Mouse (Mus musculus) adrenal gland, postnatal 10 days (tissue): ENCODE measurements around the gene Csnk1d. TPM values are rescaled to one million over a fixed set of nuclear protein-coding genes. Genes with fewer than 3 reads are reported as not detected.

Source experiments
- DNase-seq: peaks from one replicate; pipeline ENCODE4 v3.0.0; 2021; ENCODE audit warnings: mixed read lengths
- total RNA-seq, 2 experiments: library from RNA; stranded (reverse); gene quantifications; 2 replicates each; pipeline ENCODE4 v1.2.3; 2021

Gene Csnk1d
- total RNA-seq, 2 experiments from 2014 or later, result 129 to 131 TPM

DNA sequence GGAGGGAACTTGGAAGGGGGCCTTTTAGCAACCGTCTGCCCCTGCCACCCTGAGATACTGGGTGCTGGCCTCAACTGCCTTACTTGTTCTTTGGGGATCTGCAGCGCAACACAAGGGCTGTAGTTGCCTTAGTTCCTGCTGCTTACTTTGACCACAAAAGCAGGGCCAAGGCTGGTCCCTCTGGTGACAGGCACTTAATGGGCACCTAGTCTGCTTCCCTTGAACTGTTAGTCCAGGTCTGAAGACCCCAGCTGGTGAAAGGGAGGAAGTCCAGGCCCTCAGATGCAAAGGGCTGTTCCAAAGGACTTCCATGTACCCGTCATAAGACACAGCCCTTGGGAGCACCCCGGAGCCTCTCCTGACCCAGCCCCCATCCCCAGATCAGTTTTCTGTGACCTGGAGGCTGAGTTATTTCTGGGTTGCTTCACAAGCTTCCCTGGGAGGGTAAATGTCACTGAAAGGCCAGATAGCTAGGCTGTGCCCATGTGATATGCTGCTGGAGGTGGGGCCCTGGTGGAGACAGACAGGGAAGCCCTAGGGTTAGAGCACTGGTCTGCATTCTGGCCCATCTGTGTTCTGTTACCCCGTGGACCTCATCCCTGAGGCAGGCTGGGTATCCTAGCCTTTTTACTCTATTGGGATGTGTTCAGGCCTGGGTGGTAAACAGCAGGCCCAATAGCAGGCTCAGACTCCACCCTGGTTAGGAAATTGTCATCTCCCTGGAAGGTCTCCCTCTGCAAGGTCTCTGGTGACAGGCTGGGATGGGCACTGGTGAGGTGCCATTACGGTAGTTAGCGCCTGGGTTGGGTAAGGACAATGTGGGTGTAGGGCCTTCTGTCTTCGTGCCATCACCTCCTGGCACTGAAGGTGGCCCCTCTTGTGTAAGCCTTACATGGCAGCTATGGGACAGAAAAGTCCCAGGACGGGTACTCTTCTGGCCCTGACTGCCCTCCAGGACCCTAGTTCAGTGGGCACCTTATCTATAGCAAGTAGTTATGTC, 39.1 kb downstream of the Csnk1d start:
- DNase-seq, result no peak

DNA sequence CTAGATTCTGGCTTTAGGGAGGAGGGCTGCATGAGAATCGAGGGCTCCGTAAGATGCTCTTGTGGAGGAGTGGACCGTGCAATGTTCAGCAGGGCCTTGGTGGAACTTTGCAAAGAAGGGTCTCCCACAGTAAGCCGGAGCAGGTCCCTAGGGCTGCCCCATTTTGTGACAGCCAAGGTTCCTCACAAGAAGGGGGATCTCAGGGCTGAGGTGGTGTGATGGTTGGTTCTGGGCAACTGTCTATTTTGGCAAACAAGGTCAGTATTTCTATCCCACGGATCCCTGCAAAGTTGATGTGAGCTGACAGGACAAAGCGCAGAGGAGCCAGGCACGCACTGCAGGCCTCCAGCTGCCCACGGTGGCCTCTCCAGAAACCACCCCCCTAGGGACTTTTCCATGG, 39.9 kb downstream of the Csnk1d start:
- DNase-seq, result no peak

DNA sequence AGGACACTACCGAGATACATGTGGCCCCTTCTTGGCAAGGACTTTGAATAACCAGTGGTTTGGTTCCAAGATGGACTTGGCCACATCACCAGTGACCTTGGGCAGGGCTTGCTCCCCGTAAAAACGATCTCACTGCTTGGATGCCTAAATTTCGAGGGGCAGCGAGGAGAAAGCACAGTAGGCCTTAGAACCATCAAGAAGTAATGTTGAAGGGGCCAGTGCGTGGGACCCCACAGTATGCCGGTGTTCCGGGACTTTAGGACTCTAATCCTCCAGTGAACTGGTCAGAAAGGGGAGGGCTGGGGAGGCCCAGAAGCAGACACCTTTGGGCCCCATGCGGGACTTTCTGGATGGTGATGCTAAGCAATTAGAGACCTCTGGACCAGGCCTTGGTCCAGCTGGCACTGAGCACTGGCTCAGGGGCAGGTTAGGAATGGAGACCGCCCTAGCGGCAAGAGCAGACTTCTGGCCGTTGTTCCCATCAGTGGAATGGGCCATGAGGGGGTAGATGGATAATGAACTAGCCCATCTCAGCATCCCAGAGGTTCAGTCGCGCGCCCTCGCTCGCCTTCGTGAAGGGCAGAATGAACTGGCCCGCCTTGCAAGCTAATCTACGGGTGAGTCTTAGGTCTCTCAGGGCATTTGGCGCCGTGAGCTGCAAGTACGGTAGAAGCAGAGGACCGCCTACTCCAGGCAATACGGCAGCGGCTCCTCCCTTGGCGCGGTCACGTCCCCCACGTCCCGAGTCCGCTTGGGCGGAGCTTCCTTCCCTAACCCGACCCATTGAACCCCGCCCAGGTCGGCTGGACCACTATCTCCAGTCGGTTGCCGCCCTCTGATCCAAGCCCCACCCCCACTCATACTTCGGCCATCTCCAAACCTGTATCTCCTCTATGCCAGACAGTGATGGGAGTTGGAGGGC, 40.6 kb downstream of the Csnk1d start:
- peak; percentile 88 for DNase-seq

DNA sequence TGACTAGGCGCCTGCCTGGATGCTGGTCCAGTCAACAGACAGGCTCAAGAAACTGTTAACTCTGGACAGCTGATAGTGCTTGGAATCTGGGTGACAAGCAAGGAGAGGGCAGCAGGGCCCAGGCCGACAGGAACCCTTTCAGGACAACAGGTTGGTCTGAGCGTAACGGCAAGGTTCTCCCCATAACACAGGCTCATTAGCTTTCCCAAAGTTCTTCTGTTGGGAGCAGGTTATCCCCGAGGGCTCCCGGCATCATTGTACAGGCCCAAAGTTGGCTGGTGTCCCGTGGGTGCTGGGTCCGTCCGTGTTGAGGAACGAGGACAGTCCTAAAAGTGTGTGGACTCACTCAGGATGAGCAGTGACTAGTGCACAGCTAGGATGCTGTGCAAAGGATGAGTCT, 41.3 kb downstream of the Csnk1d start:
- DNase-seq, result no peak

DNA sequence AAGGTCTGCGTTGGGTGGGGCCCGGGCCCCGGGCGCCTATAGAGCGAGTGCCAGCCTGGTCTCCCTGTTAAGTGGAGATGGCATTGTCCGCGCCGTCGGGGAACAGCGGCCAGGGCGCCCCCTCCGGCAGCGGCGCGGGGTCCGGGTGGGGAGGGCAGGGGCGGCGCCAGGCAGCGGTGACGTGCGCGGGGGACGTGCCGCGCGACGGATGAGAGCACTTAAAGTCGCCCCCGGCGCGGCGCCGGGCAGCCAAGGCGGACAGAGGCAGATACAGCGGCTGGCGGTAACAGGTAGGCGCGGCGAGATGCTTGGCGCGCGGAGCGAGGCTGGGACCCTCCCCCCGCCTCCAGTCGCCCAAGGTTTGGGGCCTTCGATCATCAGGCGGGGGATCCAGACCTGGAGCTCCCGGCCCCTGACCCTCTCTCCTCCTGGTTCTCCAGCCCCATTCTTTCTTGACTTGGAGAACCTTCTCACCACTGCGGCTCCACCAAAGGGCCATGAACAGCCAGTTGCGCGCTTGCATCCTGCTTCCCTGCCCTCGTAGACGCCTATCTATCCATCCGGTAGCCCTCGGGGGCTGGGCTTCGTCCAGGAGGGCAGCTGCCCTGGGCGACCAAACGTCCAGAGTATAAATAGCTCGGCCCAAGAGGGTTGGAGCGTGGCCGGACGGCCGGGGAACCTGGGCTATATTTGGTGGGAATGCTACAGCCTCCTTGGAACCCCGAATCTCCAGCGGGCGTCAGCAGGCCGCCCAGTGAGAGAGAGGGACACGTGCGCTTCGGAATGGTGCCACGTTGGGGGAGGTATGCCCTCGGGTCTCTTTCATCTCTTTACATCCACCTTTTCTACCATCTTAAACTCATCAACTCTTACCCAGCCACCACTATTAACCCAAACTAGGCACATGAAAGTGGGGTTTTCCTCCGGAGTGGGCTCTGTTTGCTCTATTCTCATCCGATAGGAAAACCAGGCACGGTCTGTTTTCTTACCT, 42.0 kb downstream of the Csnk1d start:
- peak; percentile 60 for DNase-seq

DNA sequence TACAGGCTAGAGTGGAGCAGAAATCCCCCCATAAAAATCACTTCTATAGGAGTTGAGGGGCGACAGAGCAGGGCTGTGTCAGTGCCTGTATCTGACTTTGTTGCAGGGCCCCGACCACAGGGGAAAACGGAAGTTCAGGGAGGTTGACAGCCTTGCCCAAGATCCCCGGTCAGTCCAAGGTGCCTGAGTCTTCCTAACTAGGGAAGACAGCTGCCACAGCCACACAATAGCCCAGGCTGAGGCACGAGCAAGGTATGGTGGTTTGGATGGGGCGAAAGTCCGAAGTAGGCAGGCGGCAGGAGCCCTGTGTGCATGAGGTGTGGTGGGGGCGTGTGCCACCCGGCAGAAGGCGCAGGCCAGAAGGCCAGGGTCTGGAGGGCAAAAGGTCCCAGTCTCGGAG, 42.8 kb downstream of the Csnk1d start, which contains the start of gene Slc16a3:
Slc16a3 (plus strand) TSS at position 153 of the 400 bp plus-strand sequence.
- DNase-seq, result no peak

DNA sequence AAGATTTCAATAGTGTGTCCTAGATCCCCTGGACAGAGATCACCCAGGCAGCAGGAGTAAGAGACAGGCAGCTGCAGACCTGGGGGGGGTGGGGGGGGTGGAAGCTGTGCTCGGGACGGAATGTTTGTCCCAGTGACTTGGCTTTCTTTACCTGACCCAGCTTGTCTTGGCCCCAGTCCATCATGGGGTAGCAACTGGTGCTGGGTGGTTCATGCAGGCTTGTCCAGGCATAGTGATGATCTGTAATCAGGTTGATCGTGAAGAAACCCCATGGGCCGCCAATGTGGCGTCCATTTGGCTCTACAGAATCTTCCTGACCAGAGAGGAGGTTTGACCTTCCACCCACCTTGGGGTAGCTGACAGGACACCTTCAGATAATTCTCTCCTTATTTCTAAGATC, 45.2 kb downstream of the Csnk1d start:
- DNase-seq, result no peak

DNA sequence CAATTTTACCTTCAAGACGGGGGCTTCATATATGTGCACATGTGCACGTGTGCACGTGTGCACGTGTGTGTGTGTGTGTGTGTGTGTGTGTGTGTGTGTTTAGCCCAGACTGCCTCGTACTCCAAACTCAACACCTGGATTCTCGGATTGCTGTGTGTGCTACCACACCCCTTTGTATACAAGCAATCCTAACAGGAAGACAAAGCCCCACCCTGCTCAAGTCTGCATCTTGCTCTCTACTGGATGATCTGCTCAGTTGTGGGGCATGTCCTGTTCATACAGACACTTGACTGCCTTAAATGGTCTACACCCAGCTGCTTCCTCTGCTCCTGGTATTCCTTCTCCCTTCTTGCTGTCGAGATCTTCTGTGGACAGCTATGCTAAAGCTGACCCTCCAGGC, 45.9 kb downstream of the Csnk1d start:
- no peak for DNase-seq

DNA sequence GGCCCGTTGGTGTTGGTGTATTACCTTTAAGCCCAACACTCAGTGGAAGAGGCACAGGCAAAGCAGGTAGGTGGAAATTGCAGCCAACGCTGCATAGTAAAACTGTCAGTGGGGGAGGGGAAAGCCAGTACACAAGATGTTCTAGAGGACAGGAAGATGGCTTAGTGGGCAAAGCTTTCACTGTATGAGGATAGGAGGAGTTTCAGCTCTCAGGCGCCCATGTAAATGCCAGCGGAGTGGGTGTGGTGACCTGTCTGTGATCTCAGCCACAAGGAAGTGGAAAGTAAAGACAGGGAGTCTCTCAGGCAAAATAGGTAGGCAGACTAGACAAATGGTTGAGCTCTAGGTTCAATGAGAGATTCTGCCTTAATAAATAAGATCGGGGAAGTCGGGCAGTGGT, 50.2 kb downstream of the Csnk1d start:
- no peak for DNase-seq

DNA sequence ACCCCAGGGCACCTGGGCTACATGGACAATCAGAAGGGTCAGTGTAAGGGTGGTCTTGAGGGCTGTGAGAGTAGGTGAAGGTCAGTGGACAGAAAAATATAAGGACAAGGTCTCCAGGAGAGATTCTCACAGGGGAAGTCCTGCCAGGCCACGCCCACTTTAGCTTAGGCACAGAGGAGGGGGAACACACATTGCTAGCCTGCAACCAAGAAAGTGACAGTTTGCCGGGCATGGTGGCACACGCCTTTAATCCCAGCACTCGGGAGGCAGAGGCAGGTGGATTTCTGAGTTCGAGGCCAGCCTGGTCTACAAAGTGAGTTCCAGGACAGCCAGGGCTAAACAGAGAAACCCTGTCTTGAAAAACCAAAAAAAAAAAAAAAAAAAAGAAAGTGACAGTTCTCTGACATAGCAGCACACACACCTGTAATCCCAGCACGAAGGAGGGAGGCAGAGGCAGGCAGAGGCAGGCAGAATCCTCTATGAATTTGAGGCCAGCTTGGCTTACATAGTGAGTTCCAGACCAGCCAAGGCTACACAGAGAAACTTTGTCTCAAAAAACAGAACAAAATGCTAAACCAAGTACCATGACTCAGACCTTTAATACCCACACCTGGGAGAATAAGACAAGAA, 51.3 kb downstream of the Csnk1d start:
- DNase-seq, result no peak

DNA sequence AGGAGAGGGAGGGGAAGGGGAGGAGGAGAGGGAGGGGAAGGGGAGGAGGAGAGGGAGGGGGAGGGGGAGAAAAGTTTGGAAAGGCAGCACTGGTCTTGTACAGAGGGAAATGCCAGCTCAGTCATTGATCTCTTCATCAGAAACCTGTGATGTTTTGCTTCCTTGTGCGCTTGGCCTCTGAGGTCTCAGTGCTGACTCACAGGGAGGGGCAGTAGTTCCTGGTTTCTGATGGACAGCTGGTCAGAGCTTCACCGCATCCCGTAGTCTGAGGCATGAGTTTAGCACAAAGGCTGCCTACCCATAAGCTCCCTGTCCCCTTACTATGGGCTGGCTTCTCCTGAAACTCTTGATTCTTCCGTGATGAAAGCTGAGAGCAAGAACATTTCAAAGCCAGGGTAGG, 52.3 kb downstream of the Csnk1d start:
- DNase-seq, result no peak

DNA sequence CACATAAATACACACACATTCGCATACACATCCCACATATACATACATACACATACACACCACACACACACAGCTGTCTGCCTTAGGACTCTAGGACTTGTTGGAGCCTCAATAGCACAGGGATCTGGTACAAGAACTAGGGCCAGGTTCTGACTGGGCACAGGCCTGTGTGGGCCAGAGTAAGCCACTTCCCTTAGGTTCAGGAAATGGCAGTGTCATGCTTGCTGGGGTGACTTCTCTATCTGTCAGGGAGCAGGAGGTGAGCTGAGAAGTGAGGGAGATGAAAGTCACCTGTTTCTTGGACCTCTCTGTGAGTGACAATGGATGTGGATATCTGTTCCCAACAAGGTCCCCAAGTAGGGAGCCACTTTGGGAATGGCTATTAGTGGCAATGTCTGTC, 53.2 kb downstream of the Csnk1d start:
- no peak for DNase-seq

DNA sequence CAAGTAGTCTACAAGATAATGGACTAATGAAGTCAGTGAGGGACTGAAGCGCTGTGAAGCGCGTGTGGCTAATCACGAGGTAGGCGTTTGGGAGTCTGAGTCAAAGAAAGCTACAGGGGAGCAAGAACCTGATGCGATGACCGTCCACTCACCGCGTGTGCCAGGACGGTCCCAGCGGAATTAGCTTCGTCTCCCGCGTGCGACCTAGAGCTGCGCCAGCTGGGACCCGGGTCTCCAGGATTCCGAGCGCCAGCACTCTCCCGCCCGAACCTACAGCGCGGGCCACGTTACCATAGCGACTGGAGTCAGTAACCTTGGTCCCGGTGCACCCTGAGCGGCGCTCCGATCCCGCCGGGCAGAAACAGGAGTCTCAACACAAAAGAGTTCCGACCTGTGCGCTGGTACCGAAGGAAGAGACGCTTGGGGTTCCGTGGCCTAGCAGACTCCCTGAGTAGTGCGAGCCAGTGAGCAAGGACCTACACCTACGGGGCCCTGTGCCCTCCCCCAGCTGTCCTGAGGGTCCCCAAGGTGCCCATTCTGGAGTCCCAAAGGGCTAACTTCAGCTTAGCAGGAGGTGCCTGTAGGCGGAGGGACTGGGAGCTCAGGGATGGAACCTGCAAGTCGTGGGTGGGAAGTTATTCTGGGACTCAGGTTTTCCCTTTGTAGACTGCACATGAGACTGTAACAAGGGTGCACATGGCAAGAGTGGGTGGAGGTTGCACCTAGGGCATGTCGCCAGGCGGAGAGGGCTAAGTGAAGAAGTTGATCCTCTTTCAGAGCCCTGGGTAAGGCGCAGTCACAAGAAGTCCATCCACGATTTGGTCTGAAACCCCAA, 58.3 kb downstream of the Csnk1d start, which contains the start of gene Ccdc57:
Ccdc57 (minus strand) TSS at position 309 of the 835 bp plus-strand sequence.
- DNase-seq, result peak; percentile 93

DNA sequence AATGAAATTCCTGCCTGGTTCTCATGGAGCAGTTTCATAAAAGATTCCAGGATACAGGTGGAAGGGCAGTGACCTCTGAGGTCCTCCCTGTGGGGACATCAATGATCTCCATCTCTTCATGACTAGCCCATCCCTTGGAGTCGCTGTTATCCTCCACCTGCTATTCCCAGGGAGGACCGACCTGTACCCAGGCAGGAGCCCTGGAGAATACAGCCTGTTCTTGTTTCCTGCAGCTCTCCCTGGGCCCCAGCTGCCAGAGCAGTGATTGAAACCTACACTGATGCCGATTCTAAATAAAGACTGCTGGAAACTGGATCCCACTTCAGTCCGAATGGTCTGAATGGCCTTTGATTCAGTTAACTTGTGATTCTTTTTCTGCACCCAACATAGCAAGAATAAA, 59.7 kb downstream of the Csnk1d start:
- DNase-seq, result no peak

DNA sequence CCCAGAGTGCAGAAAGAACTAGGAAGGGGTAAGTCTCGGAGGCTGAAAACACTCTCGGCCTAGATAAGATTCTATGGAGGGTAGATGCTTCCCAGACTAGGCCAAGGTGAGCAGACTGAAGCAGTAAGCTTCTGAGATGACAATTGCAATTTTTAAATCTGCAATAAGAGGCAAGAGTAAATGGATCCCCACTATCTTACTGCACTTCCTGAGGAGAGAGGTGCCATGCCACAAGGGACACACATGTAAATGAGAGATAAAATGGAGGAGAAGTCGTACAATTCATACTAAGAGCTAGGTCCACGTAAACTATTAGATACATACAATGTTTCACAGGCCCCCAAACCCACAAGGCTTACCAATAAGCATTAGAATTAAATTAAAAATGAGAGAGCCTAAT, 62.7 kb downstream of the Csnk1d start:
- DNase-seq, result no peak

DNA sequence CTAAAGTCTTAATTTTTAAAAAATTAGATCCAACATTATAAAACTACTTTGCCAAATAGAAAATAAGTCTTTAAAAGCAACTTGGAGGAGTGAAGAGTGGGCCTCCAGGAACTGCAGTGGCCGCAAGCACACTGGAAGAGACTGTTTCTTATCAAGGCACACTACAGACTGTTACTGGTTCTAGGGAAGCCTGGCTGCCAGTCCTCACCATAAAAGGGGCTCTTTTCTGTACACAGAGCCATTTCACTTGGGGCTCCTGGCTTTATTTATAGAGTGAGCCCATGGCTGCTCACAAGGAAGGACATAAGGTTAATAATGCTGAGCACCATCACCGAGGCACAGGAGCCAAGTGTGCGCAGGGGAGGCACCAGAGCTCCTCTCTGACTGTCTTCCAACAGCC, 68.6 kb downstream of the Csnk1d start:
- no peak for DNase-seq

DNA sequence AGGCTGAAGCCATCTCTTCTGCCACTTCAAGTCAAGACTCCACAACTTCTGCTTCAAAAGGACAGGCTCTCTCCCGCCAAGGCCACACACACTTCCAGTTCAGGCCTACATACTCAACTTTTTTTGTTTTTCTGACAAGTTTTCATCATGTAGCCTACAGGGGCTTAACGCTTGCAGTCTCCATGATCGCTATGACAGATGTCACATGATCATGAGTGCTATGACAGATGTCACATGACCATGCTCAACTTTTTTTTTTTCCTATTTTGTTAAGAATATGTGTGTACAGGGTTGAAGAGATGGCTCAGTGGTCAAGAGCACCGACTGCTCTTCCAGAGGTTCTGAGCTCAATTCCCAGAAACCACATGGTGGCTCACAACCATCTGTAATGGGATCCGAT, 73.4 kb downstream of the Csnk1d start:
- DNase-seq, result no peak

DNA sequence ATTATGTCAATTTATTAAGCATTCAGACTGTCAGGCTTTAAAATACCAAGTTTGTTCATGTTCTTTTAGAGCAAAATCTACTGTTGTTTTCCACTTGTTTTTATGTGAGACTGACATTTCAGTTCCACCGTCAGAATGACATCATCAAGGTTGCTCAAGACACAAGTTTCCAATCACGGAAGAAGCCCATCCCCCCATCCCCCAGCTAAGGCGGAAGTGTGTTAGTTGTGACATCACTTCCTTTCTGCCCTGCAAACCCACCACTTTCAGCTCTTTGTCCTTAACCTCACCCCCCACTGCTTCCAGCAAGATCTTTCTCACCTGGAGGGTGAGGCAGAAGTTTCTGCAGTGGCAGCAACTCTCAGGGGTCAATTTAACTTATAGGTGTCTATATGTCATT, 74.7 kb downstream of the Csnk1d start:
- DNase-seq, result no peak

DNA sequence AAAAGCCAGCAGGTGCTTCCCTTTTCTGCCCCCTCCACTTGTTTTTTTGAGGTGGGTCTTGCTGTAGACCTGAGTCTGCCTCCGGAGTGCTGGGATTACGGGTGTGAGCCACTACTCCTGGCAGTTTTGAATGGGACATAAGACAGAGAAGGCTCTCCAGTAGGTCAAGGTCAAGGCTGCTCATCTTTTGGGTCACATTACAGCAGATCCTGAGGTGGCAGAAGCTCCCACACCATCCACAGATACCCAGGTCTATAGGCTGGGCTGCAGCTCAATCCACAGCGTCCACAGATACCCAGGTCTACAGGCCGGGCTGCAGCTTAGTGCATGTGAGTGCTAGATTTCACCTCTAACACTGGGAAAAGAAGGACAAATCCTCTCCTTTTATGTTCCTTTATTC, 77.3 kb downstream of the Csnk1d start:
- DNase-seq, result no peak
